ENCODE assay signal across 15 mouse cellular contexts in genomic region chr3:152081381-152081780, GRCm38 (mm10).
"Had no signal": no experiment of that assay in that cellular context is flagged by ENCODE, and none has a peak within 500 bp of the region (broad histone marks: within the 10 kb centered on the region; RNA-seq: fewer than 3 reads in every experiment).

No protein-coding gene starts in this region.

- H3K4me1 ChIP-seq: neural tube, embryonic 15.5 days; stomach, embryonic 15.5 days had no signal

- H3K9ac ChIP-seq: neural tube, embryonic 15.5 days; stomach, embryonic 15.5 days had no signal

- H3K9me3 ChIP-seq: neural tube, embryonic 15.5 days; stomach, embryonic 15.5 days had no signal

- H3K4me3 ChIP-seq: neural tube, embryonic 15.5 days; stomach, embryonic 15.5 days had no signal

- H3K4me2 ChIP-seq: neural tube, embryonic 15.5 days; stomach, embryonic 15.5 days had no signal

- H3K27ac ChIP-seq: neural tube, embryonic 15.5 days; stomach, embryonic 15.5 days; stomach, postnatal 0 days had no signal

- H3K27me3 ChIP-seq: neural tube, embryonic 15.5 days; stomach, embryonic 15.5 days had no signal

- H3K36me3 ChIP-seq: neural tube, embryonic 15.5 days; stomach, embryonic 15.5 days had no signal

- DNase-seq: retina, postnatal 1 day; right cerebral cortex, adult 18-20 months; right cerebral cortex, postnatal 14 days; right cerebral cortex, postnatal 25 days; right cerebral cortex, postnatal 4 days; spleen, adult 18-20 months; thymus, adult 18-20 months; thymus, adult 2 months; thymus, postnatal 14 days; thymus, postnatal 25 days; thymus, postnatal 36 days; thymus, postnatal 4 days had no signal
